Mouse (Mus musculus): ENCODE measurements around the gene Lrrc37a.

GRCm38 (mm10) chr11:103412950-103413423, 91.4 kb downstream of the Lrrc37a start:
- no peak for TF ChIP-seq CTCF (IDR thresholded peaks at IDR 0.05; ENCODE audit: low read depth, low read length)
- TF ChIP-seq POLR2A (IDR thresholded peaks at IDR 0.05; ENCODE audit: borderline replicate concordance, low read depth, low read length), result no peak
